Mouse (Mus musculus): ENCODE data around the gene Gm10642.

- TF ChIP-seq ZNF384 (IDR thresholded peaks at IDR 0.05; ENCODE audit: low read depth, low read length), result no peak
- no peak for TF ChIP-seq USF1 (IDR thresholded peaks at IDR 0.05; ENCODE audit: low read depth, low read length)
- TF ChIP-seq ZKSCAN1 (IDR thresholded peaks at IDR 0.05; ENCODE audit: borderline replicate concordance, low read depth, low read length), result no peak
- no peak for TF ChIP-seq MAX (IDR thresholded peaks at IDR 0.05; ENCODE audit: low read length)
- TF ChIP-seq CTCF (conservative IDR thresholded peaks at IDR 0.05 in 1 of 2, IDR thresholded peaks at IDR 0.05 in 1 of 2; ENCODE audit: low read depth in 2 of 2, low read length in 2 of 2), result no peak
- TF ChIP-seq ELF1 (IDR thresholded peaks at IDR 0.05; ENCODE audit: low read depth, low read length), result no peak
- no peak for TF ChIP-seq MEF2A (IDR thresholded peaks at IDR 0.05; ENCODE audit: borderline replicate concordance, low read depth, low read length)
These were observed 26.2 kb downstream of the Gm10642 start for GRCm38 (mm10) chr9:70682202-70682601.
